Mouse (Mus musculus) lung, postnatal 25 days (tissue): ENCODE measurements around the gene Stum.
A peak's percentile ranks its signal among the peaks of the same experiment; 100 is the strongest.

Source experiments
- DNase-seq: peaks from one replicate; pipeline ENCODE4 v3.0.0; 2022; ENCODE audit warnings: low spot score

Stum gene

DNA sequence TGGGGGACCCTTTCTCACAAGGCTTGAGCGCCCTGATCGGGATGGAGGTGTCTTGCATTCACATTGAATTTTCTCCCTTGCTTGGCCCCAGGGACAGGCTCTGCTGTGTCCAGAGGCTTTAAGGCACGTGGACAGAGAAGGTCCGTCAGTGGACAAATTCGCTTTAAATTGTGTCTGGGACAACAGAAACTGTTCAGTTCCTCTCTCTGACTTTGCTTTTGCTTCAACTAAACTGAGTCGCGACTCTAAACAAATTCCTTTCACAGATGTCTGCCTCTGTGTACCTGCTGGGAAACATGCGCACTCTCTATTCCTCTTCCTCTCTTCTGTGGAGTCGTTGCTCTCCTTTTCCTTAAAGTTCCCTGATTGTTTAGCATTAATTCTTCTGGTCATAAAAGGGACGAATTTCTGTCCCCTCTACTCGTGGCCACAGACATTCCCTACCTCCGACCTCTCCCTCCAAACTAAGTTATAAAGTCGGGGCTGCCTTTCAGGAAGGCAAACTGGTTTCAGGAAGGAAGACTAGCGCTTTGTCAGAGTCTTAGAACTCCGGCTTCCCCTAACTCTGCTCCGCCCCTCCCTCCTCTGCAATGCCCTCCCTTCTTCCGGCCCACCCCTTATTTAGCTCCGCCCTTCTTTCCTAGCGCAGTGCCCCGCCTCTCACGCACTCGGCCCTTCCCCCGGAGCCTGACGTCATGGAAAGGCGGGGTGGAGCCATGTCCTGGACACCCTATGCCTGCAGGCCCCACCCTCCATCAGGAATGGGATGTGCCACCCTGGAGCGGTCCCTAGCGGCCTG lies 96.2 kb downstream of the Stum start:
- peak; percentile 100 for DNase-seq

GRCm38 (mm10) chr1:180385308-180385707 lies 98.0 kb downstream of the Stum start:
- no peak for DNase-seq

DNA sequence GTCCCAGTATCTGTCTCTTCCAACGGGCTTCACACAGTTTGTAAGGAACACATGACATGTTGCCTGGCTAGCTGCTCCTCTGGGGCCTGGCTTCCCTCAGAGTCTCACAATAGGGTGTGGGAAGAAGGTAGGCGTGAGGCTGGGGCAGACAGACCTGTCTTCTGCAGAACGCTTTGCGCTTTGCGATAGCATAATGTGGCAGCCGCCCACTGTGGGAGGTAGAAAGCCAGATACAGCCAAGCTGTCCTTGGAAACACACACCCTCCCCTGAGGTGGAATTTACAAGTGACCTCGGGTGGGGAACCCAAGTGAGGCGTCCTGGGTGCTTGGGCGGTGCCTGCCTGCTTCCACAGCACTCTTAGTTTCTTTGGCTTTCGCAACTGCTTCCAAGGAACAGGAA lies 98.8 kb downstream of the Stum start:
- peak; percentile 73 for DNase-seq

GRCm38 (mm10) chr1:180383884-180384283 lies 99.4 kb downstream of the Stum start:
- no peak for DNase-seq
